Mouse (Mus musculus) right cerebral cortex, postnatal 4 days (tissue): ENCODE measurements around the gene Gm20388.
A peak's percentile ranks its signal among the peaks of the same experiment; 100 is the strongest.

Source experiments
- DNase-seq: peaks from one replicate; pipeline ENCODE4 v3.0.0-alpha.2; 2022

Gene Gm20388

DNA sequence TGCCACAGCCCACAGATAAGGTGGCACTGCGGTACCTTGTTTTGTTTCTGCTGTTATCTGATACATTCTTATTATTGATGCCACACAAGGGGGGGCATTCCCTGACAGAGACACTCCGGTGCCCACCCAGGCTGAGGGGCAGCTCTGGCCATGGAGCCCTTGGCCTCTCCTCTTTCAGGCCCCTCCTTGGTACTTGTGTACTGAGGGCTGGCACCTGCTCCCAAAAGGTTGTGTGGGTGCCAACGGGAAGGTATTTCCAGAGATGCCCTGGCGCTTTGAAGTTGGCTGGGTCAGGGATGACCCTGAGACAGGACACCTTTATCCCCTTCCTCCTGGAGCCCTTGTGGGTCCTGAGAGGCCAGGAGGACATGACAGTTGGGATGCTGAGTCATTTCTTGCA, 2231.8 kb downstream of the Gm20388 start:
- no peak for DNase-seq

DNA sequence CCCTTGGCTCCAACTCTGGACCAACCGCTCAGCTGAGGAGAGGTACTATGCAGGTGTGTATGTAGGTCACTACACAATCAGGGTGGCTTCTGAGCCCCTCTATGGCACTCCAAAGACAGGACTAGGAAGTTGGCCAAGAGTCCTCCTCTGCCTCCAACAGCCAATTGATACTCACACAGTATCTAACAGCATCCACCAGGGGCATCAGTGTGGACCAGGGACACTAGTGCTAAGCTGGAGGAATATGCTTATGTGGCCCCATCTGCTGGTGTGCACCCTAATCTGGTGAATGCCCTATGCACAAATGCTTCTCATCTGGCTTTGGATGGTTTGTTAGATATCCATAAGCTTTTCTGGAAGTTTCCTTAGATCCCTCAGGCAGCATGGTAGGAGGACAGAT, 2232.6 kb downstream of the Gm20388 start:
- no peak for DNase-seq

DNA sequence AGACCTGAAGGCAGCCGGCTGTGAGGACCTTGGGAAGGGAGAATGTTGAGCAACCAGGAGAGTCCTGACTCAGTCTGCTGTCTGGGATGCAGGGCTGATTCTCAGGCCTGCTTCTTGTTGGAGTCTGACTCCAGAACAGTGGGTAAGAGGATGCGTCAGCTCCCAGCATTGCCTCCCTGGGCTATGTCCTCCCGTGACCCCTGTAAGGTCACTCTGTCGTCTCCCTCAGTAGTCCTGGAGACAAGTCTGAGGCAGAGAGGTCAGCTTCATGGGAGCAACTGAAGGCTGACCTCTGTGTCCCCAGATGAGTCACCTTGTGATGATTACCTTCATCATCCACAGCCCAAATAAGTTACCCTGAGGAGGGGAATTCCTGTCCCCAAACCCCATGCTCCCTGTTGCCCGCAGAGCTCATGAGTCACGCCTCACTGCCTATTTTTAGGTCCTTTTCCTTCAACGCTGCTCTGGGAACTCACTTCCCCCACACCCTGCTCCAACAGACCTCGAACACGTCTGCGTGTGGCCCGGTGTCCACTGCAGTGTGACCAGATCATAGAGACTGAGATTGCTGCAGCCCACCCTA, 2234.2 kb downstream of the Gm20388 start:
- DNase-seq = no peak

DNA sequence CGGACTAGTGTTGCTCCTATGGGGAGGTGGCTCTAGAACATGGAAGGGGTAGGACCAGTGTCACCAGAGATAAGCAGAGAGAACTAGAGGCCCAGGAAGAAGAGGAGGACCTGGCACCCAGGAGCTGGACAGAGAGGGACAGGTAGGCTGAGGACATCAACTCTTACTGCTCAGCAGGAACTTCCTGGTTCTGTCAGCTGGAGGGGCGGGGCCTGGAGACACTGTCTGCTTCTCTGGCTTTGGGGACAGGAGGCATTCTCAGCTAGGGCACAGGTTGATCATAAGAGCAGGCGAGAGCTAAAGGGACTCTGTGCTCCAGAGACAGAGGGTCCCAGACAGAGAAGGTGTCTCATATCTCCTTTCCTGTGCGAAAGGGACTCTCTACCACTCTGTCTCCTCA, 2238.4 kb downstream of the Gm20388 start:
- DNase-seq = no peak

DNA sequence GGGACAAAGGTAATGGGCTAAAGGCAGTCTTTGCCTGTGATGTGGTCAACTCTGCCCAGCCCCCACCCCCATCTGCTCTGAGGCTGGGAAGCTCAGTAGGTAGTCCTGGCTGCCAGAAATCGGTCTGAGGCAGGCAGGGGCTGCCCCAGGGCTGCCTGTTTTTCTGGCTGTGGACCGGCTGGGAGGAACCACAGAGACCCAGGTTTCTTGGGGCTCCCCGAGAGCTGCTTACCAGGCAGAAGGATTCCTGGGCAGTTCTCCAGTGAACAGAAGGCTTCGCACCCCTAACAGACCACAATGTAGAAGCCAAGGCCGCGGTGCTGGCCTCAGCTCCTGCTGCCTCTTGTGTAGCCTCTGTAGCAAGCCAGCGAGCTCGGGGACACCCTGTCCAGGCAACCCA, 2239.0 kb downstream of the Gm20388 start:
- no peak for DNase-seq

DNA sequence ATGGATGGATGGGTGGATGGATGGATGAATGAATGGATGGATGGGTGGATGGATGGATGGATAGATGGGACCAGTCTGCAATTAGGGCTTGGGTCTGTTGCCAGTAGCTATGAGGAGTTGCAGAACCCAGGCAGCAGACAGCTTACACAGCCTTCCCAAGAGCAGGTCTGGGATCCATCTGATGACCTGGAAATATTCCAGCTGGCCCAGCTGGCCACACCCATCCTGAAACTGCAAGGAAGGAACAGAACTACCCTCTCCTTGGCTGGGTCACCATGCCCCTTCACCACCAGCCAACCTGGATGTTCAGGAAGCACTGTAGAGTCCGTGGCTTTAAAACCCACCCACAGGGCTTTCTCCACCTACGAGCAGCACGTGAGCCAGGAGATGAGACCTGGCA, 2240.9 kb downstream of the Gm20388 start:
- DNase-seq = no peak

DNA sequence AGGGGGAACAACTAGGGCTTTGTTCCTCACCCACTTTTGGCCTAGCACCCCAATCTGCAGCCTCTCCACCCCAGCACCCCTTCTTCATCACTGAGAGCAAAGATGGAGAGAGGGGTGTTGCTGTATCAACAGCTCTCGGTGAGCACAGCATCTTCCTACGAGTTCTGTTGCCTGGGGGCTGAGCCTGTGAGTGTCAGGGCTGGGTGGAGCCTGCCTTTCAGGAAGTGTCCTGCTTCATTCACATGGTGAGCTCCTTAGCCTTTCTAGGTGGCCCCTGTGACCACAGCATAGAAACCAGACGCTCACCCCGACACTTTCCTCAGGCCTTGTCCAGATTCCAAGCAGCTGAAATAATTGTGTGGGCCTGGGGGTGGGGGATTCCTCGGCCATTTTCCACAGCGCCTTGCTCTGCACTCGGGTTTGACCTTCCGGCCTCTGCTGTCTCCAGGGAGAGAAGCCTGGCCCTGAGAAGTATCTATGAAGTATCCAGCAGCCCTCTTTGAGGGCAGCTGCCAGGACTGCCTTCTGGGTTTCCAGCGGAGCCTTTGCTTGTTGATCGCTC, 2244.5 kb downstream of the Gm20388 start:
- DNase-seq = no peak

DNA sequence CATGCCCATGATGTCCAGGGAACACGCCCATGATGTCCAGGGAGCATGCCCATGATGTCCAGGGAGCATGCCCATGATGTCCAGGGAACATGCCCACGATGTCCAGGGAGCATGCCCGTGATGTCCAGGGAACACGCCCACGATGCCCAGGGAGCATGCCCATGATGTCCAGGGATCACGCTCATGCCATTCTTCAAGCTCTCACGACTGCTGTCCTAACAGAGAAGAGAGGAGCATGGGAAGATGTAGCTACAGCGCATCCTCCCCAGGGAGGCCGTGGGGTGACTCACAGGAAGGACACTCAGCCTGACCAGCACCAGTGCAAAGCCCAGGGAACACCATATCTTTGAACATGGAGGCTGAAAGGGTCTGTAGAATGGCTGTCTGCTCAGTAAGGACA, 2245.3 kb downstream of the Gm20388 start:
- no peak for DNase-seq

DNA sequence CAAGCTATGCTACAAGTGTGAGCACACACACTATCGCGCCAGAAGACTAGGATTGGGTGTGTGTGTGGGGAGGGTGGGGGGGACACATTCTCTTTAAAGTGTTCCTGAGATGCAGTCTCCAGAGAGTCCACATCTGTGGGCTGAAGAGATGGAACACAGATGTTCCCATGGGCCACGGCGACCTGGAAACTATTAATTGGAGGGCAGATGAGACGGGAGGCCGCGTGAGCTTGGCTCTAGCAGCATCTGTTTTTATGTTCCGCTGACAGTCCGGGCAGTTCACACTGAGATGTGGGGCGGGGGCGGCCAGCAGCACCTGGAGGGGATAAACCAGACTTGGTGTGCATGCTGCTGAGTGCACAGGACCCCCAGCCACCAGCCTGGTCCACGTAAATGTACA, 2247.0 kb downstream of the Gm20388 start:
- no peak for DNase-seq

DNA sequence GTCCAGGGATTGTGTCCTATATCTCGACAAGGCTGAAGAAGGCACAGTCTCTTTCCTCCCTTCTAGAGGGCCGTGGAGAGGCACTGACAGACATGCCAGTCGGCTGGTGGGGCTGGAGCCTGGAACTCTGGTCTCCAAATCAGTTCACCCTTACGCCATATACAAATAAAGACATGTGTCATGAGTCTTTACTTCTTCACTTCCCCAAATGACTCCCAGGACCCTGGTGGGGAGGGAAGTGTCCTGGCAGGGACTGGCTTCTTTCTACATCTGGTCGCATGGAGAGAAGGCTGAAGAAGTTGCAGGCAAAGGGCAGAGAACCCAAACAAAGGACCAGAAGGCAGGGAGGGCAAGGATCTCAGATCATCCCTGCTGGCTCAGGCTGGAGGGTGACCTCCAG, 2249.5 kb downstream of the Gm20388 start:
- DNase-seq = no peak

DNA sequence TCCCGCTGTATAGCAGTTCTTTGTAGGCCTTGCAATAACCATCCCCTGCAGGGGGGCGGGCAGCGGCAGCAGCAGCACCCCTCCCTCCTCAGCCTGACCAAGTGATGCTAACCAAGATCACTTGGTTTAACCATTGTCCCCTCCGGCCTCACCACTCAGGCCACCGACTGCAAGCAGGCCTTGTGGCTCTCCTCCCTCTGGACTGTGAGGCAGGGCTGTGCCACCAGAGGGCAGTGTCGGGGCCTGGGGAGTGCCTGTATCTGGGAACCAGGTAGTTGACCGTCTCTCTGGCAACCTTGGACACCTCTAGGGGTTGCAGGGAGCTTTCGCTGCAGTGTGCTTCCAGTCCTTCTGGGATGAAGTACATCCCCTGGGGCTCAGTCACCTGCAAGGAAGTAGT, 2252.4 kb downstream of the Gm20388 start:
- peak; percentile 77 for DNase-seq

DNA sequence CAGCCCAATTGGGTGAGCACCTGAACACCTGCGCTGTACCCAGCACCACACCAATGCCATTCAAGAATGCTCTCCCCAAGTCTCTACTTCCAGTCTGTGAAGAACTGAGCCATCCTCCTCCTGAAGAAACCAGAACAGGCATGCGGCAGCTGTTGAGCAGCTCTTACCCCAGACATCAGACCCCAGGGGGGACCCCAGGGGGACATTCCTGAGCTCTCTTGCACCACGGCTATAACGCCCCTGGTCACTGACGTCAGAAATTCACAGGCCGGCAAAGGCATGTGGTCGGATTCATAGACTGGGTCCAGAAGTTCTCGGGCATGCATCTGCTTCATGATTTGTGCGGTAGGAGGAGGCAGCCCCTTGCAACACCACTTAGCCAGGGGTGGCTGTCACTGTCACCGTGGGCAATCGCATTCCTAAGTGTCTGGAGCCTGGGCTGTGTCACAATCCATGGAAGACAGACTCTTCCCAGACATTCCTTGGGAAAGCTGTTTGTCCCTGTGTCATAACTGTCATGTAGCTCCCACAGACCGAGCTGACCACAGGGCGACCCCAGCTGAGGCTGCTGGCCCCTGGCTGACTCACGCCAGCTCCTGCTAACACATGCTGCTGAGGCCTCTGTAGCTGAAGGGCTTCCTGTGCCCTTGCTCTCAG, 2256.7 kb downstream of the Gm20388 start:
- DNase-seq = no peak

DNA sequence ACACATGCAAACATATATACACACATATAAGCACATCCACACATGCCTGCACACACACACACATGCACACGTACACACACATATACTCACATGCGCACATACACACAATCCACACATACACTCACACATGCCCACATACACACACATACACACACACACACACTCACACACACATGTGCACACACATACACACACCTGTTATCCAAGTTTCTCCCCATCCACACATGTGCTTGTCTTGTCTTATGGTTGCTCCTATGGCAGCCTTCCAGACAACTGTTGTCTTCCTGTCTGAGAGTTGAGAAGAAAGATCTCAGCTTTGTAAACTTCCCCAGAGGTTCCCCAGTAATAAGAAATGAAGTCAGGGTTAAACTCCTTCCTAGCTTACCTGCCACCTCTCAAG, 2258.8 kb downstream of the Gm20388 start:
- DNase-seq = no peak

DNA sequence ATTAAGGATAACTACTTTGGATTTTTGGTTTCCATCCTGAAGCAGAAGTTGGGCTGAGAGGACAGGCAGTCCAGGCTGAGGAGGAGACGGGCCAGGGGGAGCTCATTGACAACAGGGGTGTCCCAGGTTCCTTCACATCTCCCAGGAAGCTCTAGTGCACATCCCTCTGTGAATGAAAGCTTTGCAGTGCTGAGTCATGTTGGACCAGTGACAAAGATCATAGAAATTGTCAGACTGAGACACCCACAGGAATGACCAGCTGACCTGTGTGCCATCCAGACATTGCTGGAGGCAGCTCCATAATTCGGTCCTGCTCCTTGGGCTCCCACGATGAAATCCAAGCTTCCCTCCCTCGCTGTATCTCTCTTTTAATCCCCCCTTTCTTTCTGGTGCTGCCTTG, 2261.2 kb downstream of the Gm20388 start:
- DNase-seq = no peak

DNA sequence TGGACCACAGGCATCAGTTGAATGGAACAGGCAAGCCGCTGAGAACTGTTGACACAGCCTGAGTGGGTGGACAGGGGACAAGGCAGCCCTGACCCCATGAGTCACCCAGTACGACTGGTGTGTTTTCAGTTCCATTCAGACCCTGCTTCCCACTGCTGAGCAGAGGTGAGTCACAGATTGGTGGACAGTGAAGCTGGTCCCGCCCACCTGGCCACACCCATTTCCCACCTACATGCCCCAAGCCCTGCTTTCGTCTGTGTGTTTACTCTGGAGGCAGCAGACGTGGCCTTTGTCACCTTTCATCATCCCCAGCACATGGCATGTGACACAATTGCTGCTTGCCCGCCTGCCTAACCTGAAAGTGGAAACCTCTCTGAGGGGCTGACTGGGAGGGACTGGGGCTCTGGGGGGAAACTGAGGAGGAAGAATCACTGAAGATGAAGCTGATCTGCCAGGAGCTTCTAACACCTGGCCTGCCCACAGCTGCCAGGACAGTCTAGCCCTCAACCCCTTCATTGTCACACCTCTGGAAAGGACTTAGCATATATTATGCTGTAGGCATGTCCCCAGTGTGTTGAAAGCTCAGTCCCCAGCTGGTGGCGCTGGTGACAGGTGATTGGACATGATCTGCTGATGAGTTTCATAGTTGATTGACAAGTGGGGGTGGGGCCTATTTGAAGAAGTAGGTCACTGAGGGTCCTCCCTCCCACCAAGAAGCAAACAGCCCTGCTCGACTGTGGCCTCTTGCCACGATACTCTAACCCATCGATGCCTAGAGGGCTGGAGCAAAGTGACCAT, 2263.7 kb downstream of the Gm20388 start:
- DNase-seq = no peak

DNA sequence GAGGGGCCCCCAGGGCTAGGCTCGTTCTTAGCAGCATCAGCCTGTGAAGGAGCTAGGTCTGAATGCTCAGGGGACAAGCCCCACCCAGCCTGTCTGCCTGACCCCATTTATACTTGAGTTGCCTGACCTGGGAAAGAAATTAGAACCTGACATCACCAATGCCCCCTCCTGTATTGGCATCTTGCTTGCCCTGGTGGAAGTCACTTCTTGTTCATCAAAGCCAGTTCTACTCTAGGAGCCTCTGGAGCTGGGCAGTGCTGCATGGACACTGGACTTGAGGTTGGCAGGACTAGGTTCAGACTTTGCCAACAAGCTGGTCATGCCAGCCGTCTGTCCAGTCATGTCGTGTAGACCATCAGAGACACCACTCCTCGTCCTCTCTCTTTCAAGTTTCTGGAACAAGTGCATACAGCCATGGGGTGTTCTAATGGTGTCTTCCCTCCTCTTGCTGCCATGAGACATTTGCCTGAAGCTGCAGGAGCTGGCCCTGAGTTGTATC, 2267.8 kb downstream of the Gm20388 start:
- DNase-seq = no peak

DNA sequence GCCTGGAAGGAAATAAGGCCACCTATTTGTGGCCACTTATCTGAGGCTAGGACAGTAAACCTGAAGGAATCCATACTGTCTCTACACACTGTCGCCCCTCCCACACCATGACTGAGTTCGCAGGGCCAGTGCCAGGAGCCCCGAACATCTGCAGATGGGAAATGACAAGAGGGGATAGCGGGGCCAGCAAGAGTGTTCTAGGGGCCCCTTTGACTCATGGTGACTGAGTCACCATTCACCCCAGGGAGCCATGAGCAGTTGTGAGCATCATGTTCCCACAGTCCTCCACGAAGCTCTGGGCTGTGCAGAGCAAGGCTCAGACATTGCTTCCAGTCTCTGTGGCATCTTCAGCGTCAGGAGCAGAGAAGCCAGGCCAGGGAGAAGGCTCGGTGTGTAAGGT, 2268.7 kb downstream of the Gm20388 start:
- DNase-seq = no peak

DNA sequence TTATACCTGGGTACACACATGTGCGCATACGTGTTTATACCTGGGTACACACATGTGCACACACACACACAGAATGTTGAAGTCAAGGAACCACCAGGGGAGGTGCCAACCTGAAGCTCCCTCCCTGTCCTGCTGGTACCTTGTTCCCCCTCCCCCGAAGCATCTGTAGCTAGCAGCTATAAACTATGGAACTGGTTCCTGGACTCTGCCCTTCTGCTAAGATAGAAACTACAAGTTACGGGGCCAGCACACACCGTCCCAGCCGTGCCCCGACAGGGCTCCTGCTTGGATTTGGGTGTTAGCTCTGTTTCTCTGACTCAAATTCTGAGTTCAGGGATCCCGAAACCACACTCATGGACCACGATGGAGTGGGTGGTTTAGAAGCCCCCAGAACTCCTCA, 2269.5 kb downstream of the Gm20388 start:
- DNase-seq = no peak

DNA sequence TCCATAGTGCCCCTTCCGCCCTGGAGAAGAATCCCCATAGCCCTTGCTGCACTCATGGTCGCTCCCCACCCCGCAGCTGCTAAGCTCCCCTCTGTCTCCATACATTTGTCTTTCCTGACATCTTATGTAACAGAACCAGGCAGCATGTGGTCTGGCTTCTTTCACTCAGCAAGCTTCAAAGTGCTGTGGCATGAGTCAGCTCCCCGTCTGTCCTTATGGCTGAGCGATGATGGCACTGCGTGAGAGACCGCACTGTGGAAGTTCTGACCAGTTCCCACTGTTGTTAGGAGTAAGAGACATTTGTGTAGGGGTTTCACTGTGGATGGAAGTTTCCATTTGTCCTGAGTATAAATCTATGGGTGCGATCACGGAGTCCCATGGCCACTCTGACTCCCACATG, 2270.8 kb downstream of the Gm20388 start:
- no peak for DNase-seq

DNA sequence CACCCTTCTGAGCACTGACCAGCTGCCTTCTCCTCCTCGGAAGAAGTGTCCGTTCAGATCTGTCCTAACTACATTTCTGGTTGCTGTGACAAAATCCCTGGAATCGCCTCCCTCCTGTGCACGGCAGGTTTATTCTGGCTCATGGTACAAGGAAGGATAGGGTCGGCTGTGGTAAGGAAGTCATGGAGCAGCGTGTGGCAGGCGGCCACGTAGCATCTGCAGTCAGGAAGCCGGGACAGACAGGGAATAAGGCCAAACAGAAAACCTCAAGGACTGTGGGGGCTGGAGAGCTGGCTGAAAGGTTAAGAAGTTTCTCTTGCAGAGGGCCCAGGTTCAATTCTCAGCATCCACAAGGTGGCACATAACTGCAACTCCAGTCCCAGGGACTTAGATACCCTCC, 2271.3 kb downstream of the Gm20388 start:
- no peak for DNase-seq

DNA sequence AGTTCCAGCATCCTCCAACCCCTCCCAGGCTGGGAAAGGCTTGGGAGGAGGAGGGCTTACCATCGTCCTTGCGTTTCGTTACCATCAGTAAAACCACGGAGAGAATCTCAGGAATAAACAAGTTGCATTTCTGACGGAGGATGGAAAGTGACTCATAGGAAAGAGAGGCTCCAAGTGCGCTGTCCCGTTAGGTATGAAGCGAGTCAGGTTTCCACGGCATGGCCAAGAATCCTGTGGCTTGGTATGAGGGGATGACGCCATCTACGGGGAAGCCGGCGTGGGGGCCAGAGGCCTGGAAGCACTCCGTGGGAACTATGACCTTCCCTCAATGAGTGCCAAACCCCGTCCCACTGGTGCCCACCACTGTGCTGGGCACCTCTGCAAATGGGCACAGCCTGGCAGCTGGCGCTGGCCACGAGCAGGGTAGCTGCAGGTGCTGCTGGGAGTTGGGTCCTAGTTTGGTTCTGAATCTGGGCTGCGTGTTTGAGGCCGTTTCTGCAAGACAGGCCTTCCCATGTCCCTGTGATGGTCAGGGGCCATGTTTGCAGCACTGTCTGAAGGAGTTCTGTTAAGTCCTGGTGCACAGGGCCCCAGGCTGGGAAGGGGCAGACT, 2275.8 kb downstream of the Gm20388 start:
- no peak for DNase-seq

DNA sequence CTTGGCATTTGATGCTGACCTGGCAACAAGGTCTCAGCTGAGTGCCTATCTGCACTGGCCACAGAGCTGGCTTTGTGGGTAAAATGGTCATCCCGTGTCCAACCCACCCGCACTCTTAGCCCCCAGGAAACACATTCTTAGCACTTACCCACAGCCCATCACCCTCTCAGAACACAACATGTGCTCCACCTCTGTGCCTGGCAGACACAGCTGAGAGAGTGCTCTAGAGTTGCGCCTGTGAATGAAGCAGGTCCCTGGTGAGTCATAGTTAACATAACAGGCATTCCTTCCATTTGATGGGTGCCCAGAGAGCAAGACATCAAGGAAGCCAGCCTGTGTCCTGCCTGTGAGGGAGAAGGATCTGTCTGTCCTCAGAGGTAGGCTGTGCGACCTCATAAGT, 2276.6 kb downstream of the Gm20388 start:
- no peak for DNase-seq

DNA sequence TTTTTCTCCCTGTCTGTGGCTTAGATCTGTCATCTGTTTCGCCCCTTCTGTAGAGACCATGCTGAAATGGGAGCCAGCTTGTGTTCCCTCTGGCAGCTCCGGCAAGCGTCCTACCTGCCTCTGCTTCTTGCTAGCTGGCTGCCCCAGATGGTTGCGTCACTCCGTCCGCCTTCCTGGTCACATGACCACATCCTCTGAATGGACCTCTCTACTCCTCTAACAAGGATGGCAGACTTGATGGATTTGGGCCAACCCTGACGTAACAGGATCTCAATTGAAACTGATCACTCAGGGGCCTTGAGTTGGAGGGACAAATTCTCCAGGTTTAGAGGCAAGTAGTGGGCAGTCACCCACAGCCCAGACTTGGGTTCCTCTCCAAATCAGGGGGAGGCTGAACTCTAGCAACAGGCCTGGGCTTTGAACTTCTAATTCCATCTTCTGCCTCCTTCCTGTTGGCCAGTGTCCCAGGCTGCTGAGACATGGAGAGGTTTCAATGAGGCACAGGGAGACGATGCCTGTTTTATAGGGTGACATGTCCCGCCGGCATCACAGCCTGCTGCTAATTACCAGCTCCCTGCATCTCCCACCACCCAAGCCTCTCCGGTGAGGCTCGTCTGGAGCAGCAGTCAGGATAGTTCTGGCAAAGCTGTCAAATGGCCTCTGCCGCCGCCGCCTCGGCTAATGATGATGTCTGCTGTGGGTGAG, 2279.9 kb downstream of the Gm20388 start:
- peak; percentile 40 for DNase-seq
